14 mouse cellular contexts compared by ENCODE assay signal in genomic region chr6:137058257-137058656, GRCm38 (mm10).
"Had no signal": no experiment of that assay in that cellular context is flagged by ENCODE, and none has a peak within 500 bp of the region (broad histone marks: within the 10 kb centered on the region; RNA-seq: fewer than 3 reads in every experiment).

No protein-coding gene starts in this region.

- DNase-seq: cerebellum, adult 8-10 months; cerebellum, adult 9-10 months; cerebellum, adult 9-11 months; cerebellum, postnatal 25 days; cerebellum, postnatal 36 days; embryo, embryonic 11 days; forebrain, postnatal 0 days; gastrocnemius, adult 2 months; gastrocnemius, postnatal 10 days; gastrocnemius, postnatal 14 days; gastrocnemius, postnatal 25 days; gastrocnemius, postnatal 36 days; heart, adult 18-20 months; heart, adult 2 months had no signal
